Mouse (Mus musculus) Patski (cell line): Measurements from ENCODE around the gene Tcf7l2. TPM values are rescaled to one million over a fixed set of nuclear protein-coding genes. Genes with fewer than 3 reads are reported as not detected.
A peak's percentile ranks its signal among the peaks of the same experiment; 100 is the strongest.

Experiments
- ATAC-seq: fragments of 100-300 bp; one replicate; pipeline ENCODE4 v1.8.0; 2021
- CTCF ChIA-PET: fragments of 350-600 bp; sonication (Branson Sonifier 250); formaldehyde crosslinking; loops from one replicate; lab custom pipeline; 2022; ENCODE audit warnings: inconsistent platforms; lab: Charles Lee
- POLR2A ChIA-PET: fragments of 350-600 bp; sonication (Branson Sonifier 250); formaldehyde crosslinking; loops from one replicate; lab custom pipeline; 2022; ENCODE audit warnings: antibody characterized with exemption, inconsistent platforms; lab: Charles Lee
- DNase-seq: peaks from one replicate; pipeline ENCODE4 v3.0.0-alpha.2; 2011; ENCODE audit warnings: low read depth, low spot score
- H3K27me3 ChIP-seq: fragments of 371-371 bp; one replicate; pipeline ENCODE4 v1.5.1; 2021
- CTCF ChIP-seq: fragments of 100-300 bp; IDR thresholded peaks from one replicate; pipeline ENCODE4 v1.5.1; 2021
- in situ Hi-C: fragments of 300-500 bp; cut with MboI; formaldehyde crosslinking; loops from 3 replicates; pipeline ENCODE4 v1.11.1; 2018; ENCODE audit warnings: low pct_unique_long_range_greater_than_20kb, mixed read lengths
- polyA plus RNA-seq: library from polyadenylated mRNA; unstranded; gene quantifications from one replicate; pipeline ENCODE4 v1.2.3, GENCODE M21; 2021

Tcf7l2 gene
- 22.1 TPM for polyA plus RNA-seq

DNA sequence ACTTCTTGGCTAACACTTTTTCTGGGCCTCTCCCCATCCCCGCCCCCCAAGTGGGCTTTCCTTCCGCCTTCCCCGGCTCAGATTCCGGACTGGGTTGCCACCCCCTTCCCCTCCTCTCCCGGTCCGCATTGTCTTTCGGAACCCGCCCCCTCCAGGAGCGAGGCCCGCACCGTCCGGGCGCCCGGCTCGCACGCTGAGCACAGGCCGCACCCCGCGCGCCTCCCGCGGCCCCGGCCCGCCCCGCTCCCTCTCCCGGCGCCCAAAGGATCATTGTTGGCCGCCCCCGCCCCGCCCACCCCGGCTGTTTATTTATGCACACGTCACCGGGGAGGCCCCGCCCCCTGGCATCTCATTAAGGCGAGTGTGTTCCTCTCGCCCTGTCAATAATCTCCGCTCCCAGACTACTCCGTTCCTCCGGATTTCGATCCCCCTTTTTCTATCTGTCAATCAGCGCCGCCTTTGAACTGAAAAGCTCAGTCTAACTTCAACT is at the start of gene Tcf7l2:
Gene Tcf7l2, plus strand, starts transcription at position 382 of the 490 bp plus-strand sequence.
- in situ Hi-C loops: loop anchor here (5.0 kb wide), 1 partner anchor 136 kb away; no protein-coding TSS in a partner anchor

DNA sequence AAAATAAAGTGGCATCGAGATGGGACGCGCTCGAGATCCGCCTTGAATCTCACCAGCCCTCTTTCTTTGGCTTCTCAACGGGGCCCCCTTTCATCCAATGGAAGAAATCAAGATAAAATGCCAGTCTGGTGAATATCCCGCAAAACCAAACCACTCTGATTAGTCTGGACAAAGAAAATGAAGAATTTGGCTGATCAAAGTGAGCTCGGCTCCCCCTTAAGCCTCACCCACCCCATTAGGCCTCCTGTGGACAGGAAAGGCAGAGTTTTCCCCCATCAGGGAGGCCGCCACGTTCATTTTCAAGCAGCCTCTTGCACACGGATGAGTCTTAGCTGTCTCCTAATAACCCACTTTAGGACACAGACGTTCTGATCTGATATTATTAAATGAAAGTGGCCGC is 47.0 kb upstream of the Tcf7l2 start:
- DNase-seq (no peak), ATAC-seq (no peak)
- in situ Hi-C loops: no loop called here
- no peaks in the 10 kb centered on the region for H3K27me3 ChIP-seq
- ChIA-PET CTCF (interaction anchor here (1.2 kb wide), 1 partner anchor 15 kb away, joined by 3 read pairs; no protein-coding TSS in a partner anchor), POLR2A (no interaction called here)
- no peak for TF ChIP-seq CTCF

More for the DNA sequence above, at the start of gene Tcf7l2:
- ATAC-seq: peak; percentile 48
- DNase-seq: no peak
- ChIA-PET CTCF (interaction anchor here (1.5 kb wide), 1 partner anchor 29 kb away, joined by 3 read pairs; no protein-coding TSS in a partner anchor), POLR2A (interaction anchor here (0.7 to 1.6 kb wide), 5 partner anchors 27 to 430 kb away, joined by 3 to 15 read pairs (median 4); no protein-coding TSS in a partner anchor)
- TF ChIP-seq CTCF: no peak
- no peaks in the 10 kb centered on the region for H3K27me3 ChIP-seq

DNA sequence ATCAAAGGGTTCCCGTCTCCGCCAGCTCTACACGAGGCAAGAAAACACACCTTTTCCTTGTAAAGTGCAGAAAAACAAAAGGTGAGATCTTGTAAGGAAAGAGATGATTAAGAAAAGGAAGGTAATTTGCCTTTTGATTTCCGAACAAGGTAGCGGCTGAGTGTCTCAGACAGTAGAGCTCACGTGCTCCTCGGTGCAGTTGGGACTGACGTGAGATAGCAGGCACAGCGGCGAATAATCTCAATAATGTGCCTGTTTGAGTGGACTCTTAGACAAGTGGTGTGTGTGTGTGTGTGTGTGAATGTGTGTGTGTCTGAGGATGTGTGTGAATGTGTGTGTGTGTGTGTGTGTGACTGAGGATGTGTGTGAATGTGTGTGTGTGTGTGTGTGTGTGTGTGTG is 46.2 kb upstream of the Tcf7l2 start:
- CTCF ChIA-PET: interaction anchor here (1.2 kb wide), 1 partner anchor 16 kb away, joined by 3 read pairs; no protein-coding TSS in a partner anchor
- ATAC-seq (no peak), DNase-seq (no peak)
- TF ChIP-seq CTCF: no peak
- POLR2A ChIA-PET: no interaction called here
- in situ Hi-C loops: no loop called here
- no peaks in the 10 kb centered on the region for H3K27me3 ChIP-seq

DNA sequence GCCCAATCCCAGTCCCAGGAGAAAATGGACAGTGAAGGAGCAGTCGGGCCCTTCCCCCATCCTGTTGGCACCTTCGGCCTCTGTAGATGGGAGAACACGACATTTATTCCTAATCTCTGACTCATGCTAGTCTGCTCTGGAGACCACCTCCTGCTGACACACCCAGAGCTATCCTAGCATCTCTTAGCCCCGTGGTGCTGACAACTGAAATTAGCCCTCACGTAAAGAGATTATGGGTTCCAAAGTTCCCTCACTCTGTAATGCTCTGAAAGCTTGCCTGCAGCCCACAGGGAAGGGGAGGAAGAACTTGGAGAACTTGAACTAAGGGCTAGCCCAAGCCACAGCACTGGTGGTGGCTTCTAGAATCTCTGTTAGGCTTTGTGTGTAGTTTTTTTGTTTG is 42.7 kb upstream of the Tcf7l2 start:
- ATAC-seq (no peak), DNase-seq (no peak)
- ChIA-PET CTCF (no interaction called here), POLR2A (no interaction called here)
- in situ Hi-C loops: no loop called here
- TF ChIP-seq CTCF: no peak
- H3K27me3 ChIP-seq: no peaks in the 10 kb centered on the region

DNA sequence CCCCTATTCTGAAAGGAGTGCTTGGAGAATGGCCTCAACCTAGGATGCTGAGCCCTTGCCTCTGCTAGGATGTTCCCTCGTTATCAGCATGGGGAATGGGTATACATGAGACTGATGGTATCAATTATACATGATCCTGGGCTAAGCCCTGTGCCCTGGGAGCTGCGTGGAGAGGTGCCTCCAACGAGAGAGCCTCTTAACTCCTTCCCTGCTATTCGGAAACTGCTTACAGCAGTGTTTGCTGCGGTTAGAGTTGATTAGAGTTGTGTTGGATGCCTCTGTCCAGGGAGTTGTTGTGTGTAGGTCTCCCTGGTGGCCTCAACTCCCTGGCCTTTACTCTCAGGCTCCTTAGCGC is 41.4 kb upstream of the Tcf7l2 start:
- no peaks in the 10 kb centered on the region for H3K27me3 ChIP-seq
- ChIA-PET POLR2A (no interaction called here), CTCF (no interaction called here)

DNA sequence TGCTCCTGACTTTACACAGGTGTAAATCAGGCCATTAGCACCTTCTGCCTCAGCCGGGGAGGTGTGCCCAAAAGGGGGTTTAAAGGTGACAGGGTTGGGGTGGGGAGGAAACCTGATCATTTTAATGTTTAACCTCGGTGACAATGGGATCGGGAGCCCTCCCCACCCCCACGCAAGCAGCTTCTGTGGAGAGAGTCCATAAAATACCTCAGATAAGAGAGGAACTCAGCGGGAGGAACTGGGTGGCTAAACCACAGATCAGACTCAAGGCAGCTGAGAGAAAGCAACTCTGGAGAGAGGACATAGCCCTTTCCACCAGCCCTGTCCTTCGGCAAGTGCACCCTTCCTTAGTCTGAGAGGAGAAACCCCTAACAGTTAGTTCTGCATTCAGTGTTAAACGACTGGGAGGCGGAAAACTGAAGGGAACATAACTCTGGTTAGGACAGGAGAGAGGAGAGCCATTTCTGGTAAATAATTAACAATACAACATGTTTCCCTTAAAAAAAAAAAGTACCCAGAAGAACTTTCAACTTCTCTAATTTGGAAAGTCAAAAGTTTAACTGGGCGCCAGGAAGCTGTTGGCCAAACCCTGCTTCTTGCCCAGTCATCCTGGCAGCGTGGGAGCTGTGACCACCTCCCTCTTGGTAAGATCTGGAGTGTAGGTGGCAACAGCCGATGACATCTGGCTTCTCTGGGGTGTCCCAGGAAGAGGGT is 40.9 kb upstream of the Tcf7l2 start:
- POLR2A ChIA-PET: interaction anchor here (1.0 kb wide), 1 partner anchor 79 kb away, joined by 3 read pairs; no protein-coding TSS in a partner anchor
- no peak for TF ChIP-seq CTCF
- no peaks in the 10 kb centered on the region for H3K27me3 ChIP-seq
- DNase-seq (peak; percentile 30), ATAC-seq (peak; percentile 46)
- in situ Hi-C loops: no loop called here
- CTCF ChIA-PET: no interaction called here

More for the DNA sequence above, 41.4 kb upstream of the Tcf7l2 start:
- no peak for DNase-seq
- ATAC-seq: no peak
- in situ Hi-C loops: no loop called here
- TF ChIP-seq CTCF: no peak

DNA sequence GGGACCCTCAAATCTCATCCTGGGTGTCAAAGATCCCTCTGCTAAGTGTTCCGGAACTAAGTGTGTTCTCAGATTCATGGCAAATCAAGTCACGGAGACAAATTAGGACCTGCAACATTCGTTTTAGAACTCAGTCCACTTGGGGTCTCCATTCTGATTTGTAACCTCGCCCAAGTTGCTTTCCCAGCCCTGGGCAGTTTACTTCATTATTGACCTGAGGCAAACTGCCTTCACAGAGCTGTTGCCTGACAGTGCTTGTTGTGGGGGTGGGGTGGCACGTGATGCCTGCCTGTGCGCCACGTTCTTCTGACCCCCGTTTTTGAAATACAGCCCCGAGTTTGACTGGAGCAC is 40.4 kb upstream of the Tcf7l2 start:
- in situ Hi-C loops: no loop called here
- TF ChIP-seq CTCF: no peak
- CTCF ChIA-PET: no interaction called here
- H3K27me3 ChIP-seq: no peaks in the 10 kb centered on the region
- ATAC-seq: no peak
- POLR2A ChIA-PET: interaction anchor here (1.0 kb wide), 1 partner anchor 80 kb away, joined by 3 read pairs; no protein-coding TSS in a partner anchor
- no peak for DNase-seq

DNA sequence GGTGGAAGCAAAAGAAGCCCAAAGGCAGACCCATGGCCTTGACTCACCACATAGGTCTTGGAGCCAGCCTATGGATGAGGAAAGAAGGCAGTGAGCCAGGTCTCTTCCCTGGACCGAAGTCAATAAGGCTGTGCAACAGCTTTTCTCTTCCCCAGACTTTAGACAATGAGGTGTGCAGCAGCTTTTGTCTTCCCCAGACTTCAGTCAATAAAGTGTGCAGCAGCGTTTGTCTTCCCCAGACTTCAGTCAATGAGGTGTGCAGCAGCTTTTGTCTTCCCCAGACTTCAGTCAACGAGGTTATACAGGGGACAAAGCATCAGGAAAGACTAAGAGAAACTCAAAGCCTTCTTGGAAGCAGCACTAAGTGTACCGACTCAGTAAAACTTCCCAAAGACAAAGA is 39.5 kb upstream of the Tcf7l2 start:
- ATAC-seq (no peak), DNase-seq (no peak)
- no peak for TF ChIP-seq CTCF
- ChIA-PET CTCF (no interaction called here), POLR2A (interaction anchor here (0.6 kb wide), 1 partner anchor 11 kb away, joined by 3 read pairs; no protein-coding TSS in a partner anchor)
- H3K27me3 ChIP-seq: no peaks in the 10 kb centered on the region
- in situ Hi-C loops: no loop called here

DNA sequence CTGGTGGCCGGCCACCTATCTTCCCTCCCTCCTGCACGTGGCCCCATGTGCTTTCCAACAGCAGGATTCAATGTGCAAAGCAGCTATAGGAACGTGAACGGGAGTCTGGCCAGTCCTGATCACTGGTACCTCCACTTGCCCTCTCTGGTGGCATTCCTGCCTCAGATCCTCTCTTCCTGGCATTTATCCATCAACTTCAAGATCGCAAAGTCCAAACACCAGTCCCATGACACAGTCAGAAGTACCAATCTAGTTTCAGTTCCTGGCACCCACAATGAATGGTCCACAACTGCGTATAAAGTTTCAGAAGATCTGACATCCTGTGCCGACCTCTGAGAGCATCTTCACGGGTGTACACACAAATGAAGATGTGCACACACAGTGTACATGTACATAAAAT is 38.9 kb upstream of the Tcf7l2 start:
- POLR2A ChIA-PET: no interaction called here
- DNase-seq (no peak), ATAC-seq (no peak)
- CTCF ChIA-PET: interaction anchor here (1.4 kb wide), 1 partner anchor 10 kb away, joined by 4 read pairs; no protein-coding TSS in a partner anchor
- TF ChIP-seq CTCF: no peak
- in situ Hi-C loops: no loop called here
- no peaks in the 10 kb centered on the region for H3K27me3 ChIP-seq

DNA sequence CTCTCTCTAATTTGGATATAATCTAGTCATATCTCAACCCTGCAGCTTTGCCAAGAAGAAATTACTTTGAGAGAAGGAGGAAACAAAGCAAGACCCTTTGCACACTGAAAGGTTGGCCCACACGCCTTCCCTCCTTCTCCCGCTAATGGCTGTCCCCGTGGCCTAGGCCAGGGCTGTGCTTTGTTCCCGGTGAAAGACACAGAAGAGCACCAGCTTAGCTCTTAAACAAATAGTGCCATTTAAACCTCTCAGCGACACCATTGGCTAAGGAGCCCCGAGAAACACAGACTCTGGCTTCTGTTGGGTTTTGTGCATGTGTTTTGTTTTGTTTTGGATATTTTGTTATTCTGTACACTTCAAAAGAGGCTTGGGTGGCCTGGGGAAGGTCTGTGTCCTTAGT is 37.5 kb upstream of the Tcf7l2 start:
- ATAC-seq: no peak
- in situ Hi-C loops: no loop called here
- TF ChIP-seq CTCF: no peak
- CTCF ChIA-PET: no interaction called here
- no peak for DNase-seq
- POLR2A ChIA-PET: interaction anchor here (0.7 kb wide), 1 partner anchor 40 kb away, joined by 4 read pairs; no protein-coding TSS in a partner anchor
- no peaks in the 10 kb centered on the region for H3K27me3 ChIP-seq

DNA sequence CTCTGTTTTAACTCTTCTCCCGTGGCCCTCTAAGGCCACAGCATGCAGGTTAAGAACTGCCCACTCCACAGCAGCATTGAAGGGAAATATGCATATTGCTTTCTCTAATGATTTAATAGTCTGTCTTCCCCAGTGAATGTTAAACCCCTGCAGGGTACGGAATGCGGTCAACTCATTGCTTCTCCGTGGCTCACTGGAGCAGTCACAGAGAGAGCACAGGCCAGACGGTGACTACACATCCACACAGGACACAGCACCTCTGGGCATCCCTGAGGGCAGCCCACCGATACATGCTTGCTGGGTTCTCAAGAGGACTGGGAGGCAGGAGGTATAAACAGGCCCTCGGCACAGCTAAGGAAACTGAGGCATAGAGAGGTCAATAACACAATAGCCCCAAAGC is 35.3 kb upstream of the Tcf7l2 start:
- peak; percentile 92 for ATAC-seq
- ChIA-PET CTCF (no interaction called here), POLR2A (no interaction called here)
- in situ Hi-C loops: no loop called here
- no peaks in the 10 kb centered on the region for H3K27me3 ChIP-seq
- no peak for TF ChIP-seq CTCF
- DNase-seq: peak; percentile 77
